Mouse (Mus musculus): Measurements from ENCODE around the gene Bcl2l1. TPM values are rescaled to one million over a fixed set of nuclear protein-coding genes. Genes with fewer than 3 reads are reported as not detected.

The Bcl2l1 gene
- polyA plus RNA-seq, 1 experiment from 2014 or later: 138 TPM

DNA sequence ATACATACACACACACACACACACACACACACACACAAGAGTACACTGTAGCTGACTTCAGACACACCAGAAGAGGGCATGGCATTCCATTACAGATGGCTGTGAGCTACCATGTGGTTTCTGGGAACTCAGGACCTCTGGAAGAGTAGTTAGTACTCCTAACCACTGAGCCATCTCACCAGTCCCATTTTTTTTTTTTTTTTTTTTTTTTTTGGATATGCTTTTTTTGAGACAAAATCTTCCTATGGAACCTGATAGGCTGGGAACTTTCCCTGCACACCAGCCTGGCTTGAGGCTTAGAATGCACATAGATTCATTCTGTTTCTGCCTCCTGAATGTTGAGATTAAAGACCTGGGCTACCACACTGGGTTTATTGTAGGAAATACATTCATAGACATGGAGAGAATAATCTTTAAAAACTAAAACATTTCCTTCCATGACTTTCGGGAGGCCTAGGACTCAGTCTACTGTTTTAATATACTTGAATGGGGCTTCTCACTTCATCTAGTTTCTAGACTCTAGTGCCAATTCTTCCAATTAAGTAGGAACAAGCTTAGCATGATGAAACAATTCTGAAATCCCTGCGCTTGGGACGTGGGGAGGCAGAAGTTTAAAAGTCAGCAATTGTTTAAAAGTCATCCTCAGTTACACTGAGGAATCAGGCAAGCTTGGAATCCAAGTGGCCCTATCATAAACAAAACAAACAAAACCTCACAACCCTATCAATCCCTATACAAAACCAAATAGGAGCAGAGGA, 15.7 kb upstream of the Bcl2l1 start:
- H3K27me3 ChIP-seq (replicated peaks; ENCODE audit: control insufficient read depth, insufficient read depth, low read length): no peaks in the 10 kb centered on the region
- peak overlapping the region; percentile 31 for H3K4me3 ChIP-seq (ENCODE audit: low read length)
- no peaks in the 10 kb centered on the region for H3K4me1 ChIP-seq (ENCODE audit: control insufficient read depth, insufficient read depth, low read depth, low read length)
- H3K9ac ChIP-seq (ENCODE audit: low read depth, low read length): no peak overlapping the region
- 16% methylated on average over 3 of the region's 3 CpGs for WGBS
- ATAC-seq: no peak; the same call in 1 of the 2 replicates
- H3K4me2 ChIP-seq (ENCODE audit: low read length): peak overlapping the region; percentile 62
- H3K9me3 ChIP-seq (ENCODE audit: control insufficient read depth, low read length): no peaks in the 10 kb centered on the region
- H3K36me3 ChIP-seq (ENCODE audit: control insufficient read depth, insufficient read depth, low read length): no peaks in the 10 kb centered on the region
- peak overlapping the region; percentile 31; the same call in 1 of the 2 replicates for H3K27ac ChIP-seq (ENCODE audit: low read depth, low read length)

DNA sequence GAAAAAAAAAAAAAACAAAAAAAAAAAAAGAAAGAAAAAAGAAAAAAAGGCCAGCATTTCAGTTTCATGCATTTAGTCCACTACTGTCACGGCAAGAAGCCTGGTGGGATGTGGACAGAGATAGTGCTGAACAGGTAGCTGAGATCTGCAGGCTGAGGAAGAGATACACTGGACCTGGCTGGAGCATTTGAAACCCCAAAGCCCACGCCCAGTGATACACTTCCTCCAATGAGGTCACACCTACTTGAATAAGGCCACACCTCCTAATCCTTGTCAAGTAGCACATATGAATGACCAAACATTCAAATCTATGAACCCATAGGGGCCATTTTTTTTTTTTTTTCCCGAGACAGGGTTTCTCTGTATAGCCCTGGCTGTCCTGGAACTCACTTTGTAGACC, 11.2 kb upstream of the Bcl2l1 start:
- Histone ChIP-seq H3K36me3 (ENCODE audit: control insufficient read depth, insufficient read depth, low read length) (no peaks in the 10 kb centered on the region), H3K9me3 (ENCODE audit: control insufficient read depth, low read length) (no peaks in the 10 kb centered on the region), H3K4me2 (ENCODE audit: low read length) (no peak overlapping the region), H3K4me3 (ENCODE audit: low read length) (no peak overlapping the region), H3K27ac (ENCODE audit: low read depth, low read length) (no peak overlapping the region), H3K27me3 (replicated peaks; ENCODE audit: control insufficient read depth, insufficient read depth, low read length) (no peaks in the 10 kb centered on the region), H3K4me1 (ENCODE audit: control insufficient read depth, insufficient read depth, low read depth, low read length) (no peaks in the 10 kb centered on the region), H3K9ac (ENCODE audit: low read depth, low read length) (no peak overlapping the region)
- 68% methylated on average over 3 of the region's 3 CpGs for WGBS
- ATAC-seq: no peak

DNA sequence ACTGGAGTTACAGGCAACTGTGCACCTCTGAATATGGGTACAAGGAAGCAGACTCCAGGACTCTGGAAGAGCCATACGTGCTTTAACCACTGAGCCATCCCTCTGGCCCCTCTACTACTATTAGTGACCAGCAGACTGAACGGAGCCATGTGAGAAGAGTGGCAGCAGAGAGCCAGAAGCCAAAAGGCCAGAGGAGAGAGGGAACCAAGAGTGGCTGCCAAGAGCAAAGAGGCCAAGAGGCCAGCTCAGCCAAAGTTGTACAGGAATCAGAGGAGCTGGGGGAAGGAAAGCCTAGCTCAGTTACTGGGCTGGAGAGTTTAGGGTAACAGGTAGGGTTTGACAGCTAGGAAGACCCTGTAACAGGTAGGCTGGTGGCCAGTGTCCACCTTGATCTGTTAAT, 7.7 kb upstream of the Bcl2l1 start:
- no peaks in the 10 kb centered on the region for H3K9me3 ChIP-seq (ENCODE audit: control insufficient read depth, low read length)
- H3K4me2 ChIP-seq (ENCODE audit: low read length): no peak overlapping the region
- H3K4me1 ChIP-seq (ENCODE audit: control insufficient read depth, insufficient read depth, low read depth, low read length): no peaks in the 10 kb centered on the region
- ATAC-seq: no peak
- WGBS: 86% methylated on average over 2 of the region's 2 CpGs
- no peaks in the 10 kb centered on the region for H3K27me3 ChIP-seq (replicated peaks; ENCODE audit: control insufficient read depth, insufficient read depth, low read length)
- no peak overlapping the region for H3K9ac ChIP-seq (ENCODE audit: low read depth, low read length)
- no peaks in the 10 kb centered on the region for H3K36me3 ChIP-seq (ENCODE audit: control insufficient read depth, insufficient read depth, low read length)
- no peak overlapping the region for H3K4me3 ChIP-seq (ENCODE audit: low read length)
- H3K27ac ChIP-seq (ENCODE audit: low read depth, low read length): no peak overlapping the region

DNA sequence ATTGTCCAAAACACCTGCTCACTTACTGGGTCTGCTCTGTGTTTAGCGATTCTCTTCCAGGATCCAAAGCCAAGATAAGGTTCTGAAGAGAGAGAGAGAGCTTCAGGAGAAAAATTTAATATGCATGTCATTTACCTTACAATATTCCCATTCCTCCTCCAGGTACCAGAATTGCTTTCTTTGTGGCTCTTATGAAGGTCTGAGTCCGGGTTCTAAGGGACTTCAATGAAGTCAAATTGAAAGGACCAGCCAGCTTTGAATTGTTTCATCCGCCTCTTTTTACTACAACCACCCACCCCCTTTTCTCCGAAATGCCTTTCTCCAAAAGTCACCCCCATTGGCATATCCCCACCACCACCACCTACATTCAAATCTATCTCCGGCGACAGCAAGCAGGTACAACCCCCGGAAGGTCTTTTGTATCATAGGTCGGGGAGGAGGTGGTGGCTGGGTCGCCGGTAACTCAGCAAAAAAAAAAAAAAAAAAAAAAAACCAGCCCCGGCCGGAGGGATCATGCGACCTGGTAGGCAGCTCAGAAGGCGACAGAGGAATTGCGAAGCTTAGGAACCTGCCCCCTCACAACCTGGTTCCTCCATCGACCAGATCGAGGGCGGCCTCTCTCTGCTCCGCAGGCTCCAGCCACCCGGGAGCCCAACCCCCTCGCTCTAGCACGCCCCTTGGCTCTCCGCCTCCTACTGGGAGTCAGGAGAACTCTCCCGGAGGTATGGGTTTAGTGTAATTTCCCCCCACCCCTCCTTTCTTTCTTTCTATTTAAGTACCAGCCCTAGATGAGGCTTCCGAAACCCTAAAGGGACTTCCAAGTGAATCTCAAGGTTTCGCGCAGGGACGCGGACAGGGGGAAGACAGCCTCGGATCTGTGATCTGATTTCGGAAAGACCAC, 1.3 kb downstream of the Bcl2l1 start:
- Histone ChIP-seq H3K4me2 (ENCODE audit: low read length) (peak overlapping the region; percentile 87), H3K27me3 (replicated peaks; ENCODE audit: control insufficient read depth, insufficient read depth, low read length) (no peaks in the 10 kb centered on the region), H3K9ac (ENCODE audit: low read depth, low read length) (peak overlapping the region; percentile 89), H3K9me3 (ENCODE audit: control insufficient read depth, low read length) (no peaks in the 10 kb centered on the region), H3K27ac (ENCODE audit: low read depth, low read length) (peak overlapping the region; percentile 98), H3K36me3 (ENCODE audit: control insufficient read depth, insufficient read depth, low read length) (no peaks in the 10 kb centered on the region), H3K4me3 (ENCODE audit: low read length) (peak overlapping the region; percentile 84), H3K4me1 (ENCODE audit: control insufficient read depth, insufficient read depth, low read depth, low read length) (peaks cover 42% of the 10 kb centered on the region)
- ATAC-seq: peak; percentile 70
- 1% methylated on average over 31 of the region's 31 CpGs for WGBS

DNA sequence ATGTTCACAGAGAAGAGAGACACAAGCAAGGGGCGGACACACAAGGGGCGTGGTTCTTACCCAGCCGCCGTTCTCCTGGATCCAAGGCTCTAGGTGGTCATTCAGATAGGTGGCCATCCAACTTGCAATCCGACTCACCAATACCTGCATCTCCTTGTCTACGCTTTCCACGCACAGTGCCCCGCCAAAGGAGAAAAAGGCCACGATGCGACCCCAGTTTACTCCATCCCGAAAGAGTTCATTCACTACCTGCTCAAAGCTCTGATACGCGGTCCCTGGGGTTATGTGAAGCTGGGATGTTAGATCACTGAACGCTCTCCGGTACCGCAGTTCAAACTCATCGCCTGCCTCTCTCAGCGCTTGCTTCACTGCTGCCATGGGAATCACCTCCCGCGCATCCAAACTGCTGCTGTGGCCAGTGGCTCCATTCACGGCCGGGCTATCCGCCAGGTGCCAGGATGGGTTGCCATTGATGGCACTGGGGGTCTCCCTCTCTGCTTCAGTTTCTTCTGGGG, 2.1 kb downstream of the Bcl2l1 start:
- H3K4me2 ChIP-seq (ENCODE audit: low read length): peak overlapping the region; percentile 87
- H3K4me1 ChIP-seq (ENCODE audit: control insufficient read depth, insufficient read depth, low read depth, low read length): peaks cover 42% of the 10 kb centered on the region
- H3K36me3 ChIP-seq (ENCODE audit: control insufficient read depth, insufficient read depth, low read length): no peaks in the 10 kb centered on the region
- H3K27ac ChIP-seq (ENCODE audit: low read depth, low read length): peak overlapping the region; percentile 98; the same call in 1 of the 2 replicates
- H3K9ac ChIP-seq (ENCODE audit: low read depth, low read length): peak overlapping the region; percentile 89
- H3K9me3 ChIP-seq (ENCODE audit: control insufficient read depth, low read length): no peaks in the 10 kb centered on the region
- H3K27me3 ChIP-seq (replicated peaks; ENCODE audit: control insufficient read depth, insufficient read depth, low read length): no peaks in the 10 kb centered on the region
- no peak for ATAC-seq
- WGBS: 50% methylated on average over 23 of the region's 23 CpGs
- peak overlapping the region; percentile 84 for H3K4me3 ChIP-seq (ENCODE audit: low read length)

DNA sequence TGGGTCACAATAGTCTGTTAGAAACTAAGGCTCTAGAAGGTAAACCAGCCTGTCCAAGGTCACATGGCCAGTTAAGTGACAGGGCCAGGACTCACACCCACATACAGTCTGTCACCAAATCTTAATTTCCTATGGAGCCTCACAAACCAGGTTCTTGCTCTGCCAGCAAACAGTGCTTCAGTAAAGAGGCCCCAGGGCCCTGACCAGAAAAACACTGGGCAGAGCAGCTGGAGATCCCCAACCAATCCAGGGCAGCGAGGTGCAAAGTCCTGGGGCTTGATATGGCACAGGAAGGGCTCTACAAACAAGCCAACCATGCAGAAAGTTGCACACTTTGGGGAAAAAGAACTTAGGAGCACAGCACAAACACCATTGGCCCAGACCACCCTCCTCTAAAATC, 3.0 kb downstream of the Bcl2l1 start:
- Histone ChIP-seq H3K9me3 (ENCODE audit: control insufficient read depth, low read length) (no peaks in the 10 kb centered on the region), H3K4me2 (ENCODE audit: low read length) (peak overlapping the region; percentile 87), H3K27ac (ENCODE audit: low read depth, low read length) (no peak overlapping the region), H3K4me1 (ENCODE audit: control insufficient read depth, insufficient read depth, low read depth, low read length) (peaks cover 42% of the 10 kb centered on the region), H3K27me3 (replicated peaks; ENCODE audit: control insufficient read depth, insufficient read depth, low read length) (no peaks in the 10 kb centered on the region), H3K4me3 (ENCODE audit: low read length) (peak overlapping the region; percentile 84), H3K9ac (ENCODE audit: low read depth, low read length) (peak overlapping the region; percentile 46), H3K36me3 (ENCODE audit: control insufficient read depth, insufficient read depth, low read length) (no peaks in the 10 kb centered on the region)
- ATAC-seq: no peak
- 32% methylated on average over 1 of the region's 1 CpGs for WGBS

DNA sequence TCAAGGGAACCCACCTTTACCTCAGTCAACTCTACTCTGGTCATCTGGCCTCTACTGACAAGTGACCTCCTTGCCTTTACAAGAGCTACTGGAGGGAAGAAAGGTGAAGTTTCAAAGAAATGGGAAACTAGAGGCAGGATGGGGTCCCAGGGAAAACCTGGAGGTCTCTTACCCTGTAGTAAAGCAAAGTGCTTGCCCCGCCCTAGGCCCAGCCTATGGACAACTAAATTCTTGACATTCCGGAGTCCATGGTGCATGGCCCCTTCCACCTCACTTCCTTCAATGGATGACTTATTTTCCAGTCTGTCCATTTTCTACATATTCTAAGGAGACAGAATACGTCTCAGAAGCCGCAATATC, 3.5 kb downstream of the Bcl2l1 start:
- peaks cover 42% of the 10 kb centered on the region for H3K4me1 ChIP-seq (ENCODE audit: control insufficient read depth, insufficient read depth, low read depth, low read length)

DNA sequence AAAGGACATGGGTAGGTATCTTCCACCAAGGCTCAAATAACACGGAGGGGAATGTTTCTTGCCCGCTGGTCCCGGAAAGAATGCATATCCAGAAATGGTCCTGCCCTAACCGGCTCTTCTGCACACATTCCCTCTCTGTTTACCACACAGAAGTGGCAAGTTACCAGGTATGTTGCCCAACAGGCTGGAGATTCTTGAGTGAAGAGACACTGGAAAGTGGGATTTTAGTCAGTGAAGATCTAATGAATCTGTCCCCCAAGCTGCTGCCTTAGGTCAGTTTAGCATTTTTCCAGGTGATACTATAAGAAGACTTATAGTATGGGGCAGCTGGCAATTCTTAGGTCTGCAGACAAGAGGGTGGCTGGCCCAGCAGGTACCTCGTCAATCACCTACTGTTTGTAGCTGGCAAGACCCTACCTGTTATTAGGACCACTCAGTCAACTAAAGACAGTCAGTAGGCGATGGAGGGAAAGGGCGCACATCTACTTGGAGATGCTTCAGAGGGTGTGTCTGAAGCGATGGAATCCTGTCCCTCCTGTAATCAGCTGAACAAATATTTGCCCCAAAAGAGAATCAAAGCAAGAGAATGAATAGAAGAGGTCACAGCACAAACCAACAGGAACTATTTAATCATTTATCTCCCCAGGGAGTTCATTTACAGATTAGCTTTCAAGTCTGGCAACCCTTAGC, 4.1 kb downstream of the Bcl2l1 start:
- 77% methylated on average over 8 of the region's 8 CpGs for WGBS
- ATAC-seq: no peak
- Histone ChIP-seq H3K9me3 (ENCODE audit: control insufficient read depth, low read length) (no peaks in the 10 kb centered on the region), H3K4me2 (ENCODE audit: low read length) (peak overlapping the region; percentile 87), H3K27ac (ENCODE audit: low read depth, low read length) (no peak overlapping the region), H3K36me3 (ENCODE audit: control insufficient read depth, insufficient read depth, low read length) (no peaks in the 10 kb centered on the region), H3K9ac (ENCODE audit: low read depth, low read length) (peak overlapping the region; percentile 17; the same call in 1 of the 2 replicates), H3K4me1 (ENCODE audit: control insufficient read depth, insufficient read depth, low read depth, low read length) (peaks cover 42% of the 10 kb centered on the region), H3K27me3 (replicated peaks; ENCODE audit: control insufficient read depth, insufficient read depth, low read length) (no peaks in the 10 kb centered on the region), H3K4me3 (ENCODE audit: low read length) (peak overlapping the region; percentile 84)

More for the DNA sequence above, 3.5 kb downstream of the Bcl2l1 start:
- H3K9me3 ChIP-seq (ENCODE audit: control insufficient read depth, low read length): no peaks in the 10 kb centered on the region
- no peaks in the 10 kb centered on the region for H3K36me3 ChIP-seq (ENCODE audit: control insufficient read depth, insufficient read depth, low read length)
- 61% methylated on average over 4 of the region's 4 CpGs for WGBS
- no peak for ATAC-seq
- no peaks in the 10 kb centered on the region for H3K27me3 ChIP-seq (replicated peaks; ENCODE audit: control insufficient read depth, insufficient read depth, low read length)
- H3K4me2 ChIP-seq (ENCODE audit: low read length): peak overlapping the region; percentile 87
- H3K27ac ChIP-seq (ENCODE audit: low read depth, low read length): no peak overlapping the region
- peak overlapping the region; percentile 84 for H3K4me3 ChIP-seq (ENCODE audit: low read length)
- peak overlapping the region; percentile 17; the same call in 1 of the 2 replicates for H3K9ac ChIP-seq (ENCODE audit: low read depth, low read length)
